Mouse (Mus musculus): ENCODE results near the gene Nck2. TPM values are rescaled to one million over a fixed set of nuclear protein-coding genes. Genes with fewer than 3 reads are reported as not detected.

The Nck2 gene
- polyA plus RNA-seq, 1 experiment from 2014 or later, result 36.3 TPM

DNA sequence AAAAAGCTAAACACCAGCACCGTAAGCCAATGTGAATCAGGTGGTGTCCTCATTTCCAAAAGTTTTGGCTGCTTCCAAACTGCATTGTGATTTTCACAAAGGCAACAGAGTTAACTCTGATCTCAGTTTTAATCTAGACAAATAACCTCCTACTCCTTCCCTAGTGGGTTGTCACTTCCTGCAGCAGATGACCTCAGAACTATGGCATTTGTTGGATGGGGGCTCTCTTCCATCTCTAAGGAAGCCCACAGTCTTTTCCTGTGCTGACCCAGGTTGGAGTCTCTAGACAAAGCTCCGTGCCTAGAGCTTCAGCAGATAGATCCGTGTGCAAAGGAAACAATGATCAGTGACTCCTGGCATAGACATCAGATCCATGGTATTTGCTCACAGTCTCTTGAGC, 31.1 kb upstream of the Nck2 start:
- Histone ChIP-seq H3K4me1 (no peaks in the 10 kb centered on the region), H3K36me3 (ENCODE audit: poor library complexity, severe bottlenecking) (no peaks in the 10 kb centered on the region), H3K4me3 (no peak overlapping the region), H3K27ac (no peak overlapping the region), H3K4me2 (no peak overlapping the region), H3K9ac (no peak overlapping the region), H3K27me3 (no peaks in the 10 kb centered on the region), H3K9me3 (replicated peaks) (no peaks in the 10 kb centered on the region)
- ATAC-seq, result no peak
- 86% methylated on average over 3 of the region's 3 CpGs for WGBS

DNA sequence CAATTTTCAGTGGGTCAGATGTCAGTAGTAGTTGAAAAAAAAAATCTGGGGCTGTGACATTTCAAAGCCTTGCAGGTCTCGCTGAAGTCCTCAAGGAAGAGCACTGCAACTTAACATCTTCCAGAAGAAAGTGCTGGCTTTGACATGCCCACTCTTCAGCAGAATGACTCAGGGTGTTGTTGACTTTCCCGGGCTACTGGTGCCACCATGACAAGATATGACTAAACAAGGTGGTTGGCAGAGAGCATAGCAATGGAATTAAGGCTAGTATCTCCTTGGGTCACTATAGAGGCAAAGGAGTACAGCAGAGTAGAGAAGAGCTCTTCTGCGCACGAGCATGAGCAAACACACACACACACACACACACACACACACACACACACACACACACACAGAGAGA, 30.6 kb upstream of the Nck2 start:
- Histone ChIP-seq H3K4me3 (no peak overlapping the region), H3K27me3 (no peaks in the 10 kb centered on the region), H3K9ac (no peak overlapping the region), H3K9me3 (replicated peaks) (no peaks in the 10 kb centered on the region), H3K36me3 (ENCODE audit: poor library complexity, severe bottlenecking) (no peaks in the 10 kb centered on the region), H3K4me2 (no peak overlapping the region), H3K27ac (no peak overlapping the region), H3K4me1 (no peaks in the 10 kb centered on the region)
- 82% methylated on average over 4 of the region's 4 CpGs for WGBS
- ATAC-seq, result no peak

- Histone ChIP-seq H3K27me3 (no peaks in the 10 kb centered on the region), H3K36me3 (ENCODE audit: poor library complexity, severe bottlenecking) (no peaks in the 10 kb centered on the region), H3K9ac (no peak overlapping the region), H3K4me3 (no peak overlapping the region), H3K4me2 (no peak overlapping the region), H3K27ac (no peak overlapping the region), H3K4me1 (no peaks in the 10 kb centered on the region), H3K9me3 (replicated peaks) (no peaks in the 10 kb centered on the region)
- no peak for ATAC-seq
Measured at GRCm38 (mm10) chr1:43414228-43414627, 30.2 kb upstream of the Nck2 start.

- no peak overlapping the region for H3K4me2 ChIP-seq
- H3K36me3 ChIP-seq (ENCODE audit: poor library complexity, severe bottlenecking), result no peaks in the 10 kb centered on the region
- H3K4me3 ChIP-seq, result no peak overlapping the region
- H3K27me3 ChIP-seq, result no peaks in the 10 kb centered on the region
- H3K9me3 ChIP-seq (replicated peaks), result no peaks in the 10 kb centered on the region
- no peak overlapping the region for H3K27ac ChIP-seq
- no peak for ATAC-seq
- no peaks in the 10 kb centered on the region for H3K4me1 ChIP-seq
- H3K9ac ChIP-seq, result no peak overlapping the region
Measured at GRCm38 (mm10) chr1:43414971-43415370, 29.4 kb upstream of the Nck2 start.

GRCm38 (mm10) chr1:43422969-43423748, 21.2 kb upstream of the Nck2 start:
- no peaks in the 10 kb centered on the region for H3K4me1 ChIP-seq
- no peak overlapping the region for H3K9ac ChIP-seq
- H3K27me3 ChIP-seq, result no peaks in the 10 kb centered on the region
- ATAC-seq, result no peak
- H3K9me3 ChIP-seq (replicated peaks), result no peaks in the 10 kb centered on the region
- no peak overlapping the region for H3K4me2 ChIP-seq
- WGBS, result 85% methylated on average over 4 of the region's 4 CpGs
- H3K36me3 ChIP-seq (ENCODE audit: poor library complexity, severe bottlenecking), result no peaks in the 10 kb centered on the region
- no peak overlapping the region for H3K4me3 ChIP-seq
- no peak overlapping the region for H3K27ac ChIP-seq

DNA sequence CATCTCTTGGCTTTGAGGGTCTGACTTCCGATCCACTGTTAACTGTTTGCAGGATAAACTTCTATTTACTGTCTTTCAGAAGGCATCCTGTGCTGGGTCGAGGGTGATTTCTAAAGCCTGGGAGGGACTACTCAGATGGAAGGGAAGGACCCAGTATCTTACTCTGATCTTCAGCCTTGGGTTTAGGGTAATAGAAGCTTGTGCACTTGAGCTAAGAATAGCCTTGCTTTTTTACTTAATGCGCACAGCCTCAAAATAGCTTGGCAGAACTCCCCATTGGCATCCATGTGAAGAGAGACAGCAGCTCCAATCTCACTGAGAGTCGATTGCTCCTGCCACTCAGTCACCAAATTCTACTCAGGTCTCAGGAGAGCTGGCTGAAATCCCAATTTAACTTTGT, 17.9 kb upstream of the Nck2 start:
- no peaks in the 10 kb centered on the region for H3K4me1 ChIP-seq
- no peak overlapping the region for H3K27ac ChIP-seq
- no peaks in the 10 kb centered on the region for H3K9me3 ChIP-seq (replicated peaks)
- peak; percentile 57; the same call in 1 of the 2 replicates for ATAC-seq
- no peak overlapping the region for H3K9ac ChIP-seq
- H3K36me3 ChIP-seq (ENCODE audit: poor library complexity, severe bottlenecking), result no peaks in the 10 kb centered on the region
- no peak overlapping the region for H3K4me3 ChIP-seq
- H3K27me3 ChIP-seq, result no peaks in the 10 kb centered on the region
- no peak overlapping the region for H3K4me2 ChIP-seq
- 55% methylated on average over 4 of the region's 4 CpGs for WGBS

GRCm38 (mm10) chr1:43426993-43427535, 17.3 kb upstream of the Nck2 start:
- no peak overlapping the region for H3K4me2 ChIP-seq
- H3K27me3 ChIP-seq, result no peaks in the 10 kb centered on the region
- 76% methylated on average over 6 of the region's 6 CpGs for WGBS
- H3K4me3 ChIP-seq, result no peak overlapping the region
- H3K9me3 ChIP-seq (replicated peaks), result no peaks in the 10 kb centered on the region
- peak; percentile 24; the same call in 1 of the 2 replicates for ATAC-seq
- H3K4me1 ChIP-seq, result no peaks in the 10 kb centered on the region
- no peaks in the 10 kb centered on the region for H3K36me3 ChIP-seq (ENCODE audit: poor library complexity, severe bottlenecking)
- H3K27ac ChIP-seq, result no peak overlapping the region
- H3K9ac ChIP-seq, result no peak overlapping the region

DNA sequence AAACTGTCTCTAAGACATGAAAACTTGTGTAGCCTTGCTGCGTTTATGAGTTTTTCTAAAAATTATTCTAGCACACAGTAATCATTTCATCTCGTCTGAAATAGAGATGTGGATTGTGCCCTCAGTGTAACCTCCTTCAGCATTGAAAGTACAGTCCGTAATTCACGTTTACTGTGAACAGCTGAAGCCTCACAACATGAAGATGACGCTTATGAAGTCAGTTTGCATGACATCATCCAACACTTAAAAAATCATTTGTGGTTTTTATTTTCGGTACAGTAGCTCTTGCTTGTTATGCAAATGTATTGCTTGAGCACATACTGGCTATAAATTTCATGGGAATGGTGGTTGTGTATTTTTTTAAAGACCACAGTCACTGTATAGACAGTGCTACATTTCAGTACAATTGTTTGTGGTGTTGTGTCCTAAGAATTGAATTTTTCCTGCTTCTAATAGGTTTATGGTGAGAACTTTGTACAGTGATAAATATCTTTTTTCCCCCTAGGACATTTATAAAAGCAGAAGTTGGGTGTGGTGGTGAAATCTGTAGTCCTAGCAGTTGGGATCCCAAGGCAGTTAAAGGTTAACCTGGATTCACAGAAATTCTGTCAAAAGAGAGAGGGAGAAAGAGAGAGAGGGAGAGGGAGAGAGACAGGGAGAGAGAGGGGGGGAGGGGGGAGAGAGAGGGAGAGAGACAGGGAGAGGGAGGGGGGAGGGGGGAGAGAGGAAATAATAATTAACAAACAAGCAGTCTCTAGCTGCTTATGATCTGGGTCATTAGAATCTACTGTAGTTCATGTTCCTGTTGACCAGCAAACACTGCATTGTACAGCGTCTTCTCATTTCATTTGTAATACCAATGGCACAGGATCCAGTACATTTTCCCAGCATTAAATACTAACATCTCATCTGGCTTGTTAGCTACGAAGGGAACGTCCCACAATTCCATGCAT, 14.2 kb upstream of the Nck2 start:
- Histone ChIP-seq H3K4me1 (no peaks in the 10 kb centered on the region), H3K27me3 (no peaks in the 10 kb centered on the region), H3K4me2 (no peak overlapping the region), H3K36me3 (ENCODE audit: poor library complexity, severe bottlenecking) (no peaks in the 10 kb centered on the region), H3K9ac (no peak overlapping the region), H3K27ac (no peak overlapping the region), H3K9me3 (replicated peaks) (no peaks in the 10 kb centered on the region), H3K4me3 (no peak overlapping the region)
- WGBS, result 88% methylated on average over 9 of the region's 9 CpGs
- ATAC-seq, result no peak

- no peak overlapping the region for H3K27ac ChIP-seq
- H3K9ac ChIP-seq, result no peak overlapping the region
- H3K9me3 ChIP-seq (replicated peaks), result no peaks in the 10 kb centered on the region
- no peak overlapping the region for H3K4me2 ChIP-seq
- no peaks in the 10 kb centered on the region for H3K27me3 ChIP-seq
- no peaks in the 10 kb centered on the region for H3K4me1 ChIP-seq
- ATAC-seq, result no peak
- no peak overlapping the region for H3K4me3 ChIP-seq
- WGBS, result 91% methylated on average over 4 of the region's 4 CpGs
- H3K36me3 ChIP-seq (ENCODE audit: poor library complexity, severe bottlenecking), result no peaks in the 10 kb centered on the region
Measured at GRCm38 (mm10) chr1:43433853-43434252, 10.5 kb upstream of the Nck2 start.

DNA sequence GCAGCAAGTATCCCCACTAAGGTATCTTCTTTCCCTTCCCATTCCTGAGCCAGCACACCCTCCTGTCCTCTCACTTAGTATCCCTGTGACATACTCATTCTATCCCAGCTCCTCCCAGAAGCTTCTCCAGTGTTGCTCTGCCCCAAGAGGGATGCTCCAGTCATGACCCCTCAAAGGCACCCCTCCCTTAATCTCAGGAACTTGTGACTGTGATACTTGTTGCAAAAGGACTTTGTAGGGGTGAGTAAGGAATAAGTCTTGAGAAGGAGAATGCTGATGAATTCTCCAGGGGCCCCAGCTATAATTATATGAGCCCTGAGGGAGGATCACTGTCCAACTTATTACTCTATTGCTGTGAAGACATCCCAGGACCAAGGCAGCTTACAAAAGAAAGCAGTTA, 7.8 kb upstream of the Nck2 start:
- Histone ChIP-seq H3K27me3 (no peaks in the 10 kb centered on the region), H3K36me3 (ENCODE audit: poor library complexity, severe bottlenecking) (no peaks in the 10 kb centered on the region), H3K9me3 (replicated peaks) (no peaks in the 10 kb centered on the region), H3K4me1 (no peaks in the 10 kb centered on the region), H3K27ac (no peak overlapping the region), H3K4me3 (no peak overlapping the region), H3K4me2 (no peak overlapping the region), H3K9ac (no peak overlapping the region)
- no peak for ATAC-seq

DNA sequence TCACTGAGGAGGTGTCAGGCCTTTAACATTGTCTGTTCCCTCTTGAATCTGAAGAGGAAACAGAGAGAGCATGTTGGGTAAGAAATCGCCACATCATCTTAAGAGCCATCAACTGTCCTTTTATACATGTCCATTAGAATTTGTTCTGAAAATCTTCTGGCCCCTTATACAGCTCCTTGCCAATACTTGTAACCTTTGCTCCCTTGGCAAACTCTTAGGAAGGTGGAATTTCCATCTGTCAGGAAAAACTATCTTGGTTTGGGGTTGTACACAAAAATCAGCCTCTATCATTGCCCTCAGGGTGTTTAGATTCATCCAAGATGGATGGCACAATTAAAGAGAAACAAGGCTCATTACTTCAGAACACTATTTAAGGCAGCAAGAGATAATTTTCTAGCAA, 5.1 kb upstream of the Nck2 start:
- no peak overlapping the region for H3K27ac ChIP-seq
- 97% methylated on average over 1 of the region's 1 CpGs for whole genome bisulfite sequencing
- no peak overlapping the region for H3K4me2 ChIP-seq
- H3K9me3 ChIP-seq (replicated peaks), result no peaks in the 10 kb centered on the region
- H3K27me3 ChIP-seq, result 0 out of 2 replicates have a peak, but pooled peaks cover 2% of the 10 kb centered on the region
- ATAC-seq, result no peak
- no peak overlapping the region for H3K9ac ChIP-seq
- no peaks in the 10 kb centered on the region for H3K36me3 ChIP-seq (ENCODE audit: poor library complexity, severe bottlenecking)
- no peaks in the 10 kb centered on the region for H3K4me1 ChIP-seq
- no peak overlapping the region for H3K4me3 ChIP-seq

DNA sequence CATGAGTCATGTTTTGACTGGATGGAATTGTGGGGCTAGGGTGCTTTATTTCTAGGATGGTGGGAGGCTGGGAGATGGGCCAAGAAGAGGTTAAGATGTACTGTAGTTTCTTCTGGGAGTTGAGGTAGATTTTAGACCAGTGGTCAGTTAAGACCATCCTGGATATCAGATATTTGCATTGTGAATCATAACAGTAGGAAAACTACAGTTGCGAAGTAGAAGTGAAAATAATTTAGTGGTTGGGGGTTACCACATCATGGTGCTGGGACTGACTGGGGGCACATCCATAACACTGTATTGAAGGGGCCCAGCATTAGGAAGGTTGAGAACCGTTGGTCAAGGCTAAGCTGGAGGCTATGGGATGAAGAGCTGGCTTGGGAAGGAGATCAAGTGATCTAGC, 1.8 kb upstream of the Nck2 start:
- Histone ChIP-seq H3K36me3 (ENCODE audit: poor library complexity, severe bottlenecking) (no peaks in the 10 kb centered on the region), H3K4me3 (no peak overlapping the region), H3K27me3 (0 out of 2 replicates have a peak, but pooled peaks cover 2% of the 10 kb centered on the region), H3K4me1 (peaks cover 17% of the 10 kb centered on the region), H3K27ac (no peak overlapping the region), H3K9ac (no peak overlapping the region), H3K9me3 (replicated peaks) (no peaks in the 10 kb centered on the region), H3K4me2 (no peak overlapping the region)
- 82% methylated on average over 2 of the region's 2 CpGs for WGBS
- no peak for ATAC-seq
